Mouse (Mus musculus) heart, adult 2 months (tissue): ENCODE measurements at regions not wholly inside any gene's neighbourhood (a gene's known extent, or its start where the extent isn't known, plus 50 kb on each side); places are given as distances from the start of the nearest gene placed in this dataset.

ENCODE experiments used
- CTCF ChIP-seq: fragments of 200-600 bp; IDR thresholded peaks from 2 replicates; pipeline ENCODE4 v1.8.1; 2022; ENCODE audit warnings: antibody characterized with exemption, mild to moderate bottlenecking, moderate library complexity
- POLR2A ChIP-seq: fragments of 200-500 bp; IDR thresholded peaks from 2 replicates; pipeline ENCODE4 v1.6.1; 2011; ENCODE audit warnings: mild to moderate bottlenecking, low read depth, low read length, control low read depth; ENCODE audit not compliant: insufficient read depth

DNA sequence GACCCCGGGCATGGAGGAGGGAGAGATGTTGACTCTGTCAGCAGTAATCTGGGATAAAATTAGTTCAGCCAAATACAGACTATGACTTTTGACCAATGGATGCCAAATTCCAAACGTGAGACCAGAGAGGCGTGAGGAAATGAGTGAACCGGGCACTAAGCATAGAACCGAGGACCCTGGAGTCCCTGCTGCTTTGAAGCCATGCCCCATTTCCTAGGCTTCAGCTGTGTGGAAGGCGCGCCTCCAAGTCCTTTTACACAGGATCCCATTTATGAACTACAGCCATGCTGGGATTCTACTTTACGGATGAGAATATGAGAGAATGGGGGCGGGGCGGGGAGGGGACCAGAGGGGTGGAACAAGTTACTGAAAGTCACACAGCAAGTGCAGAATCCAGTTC is 155.8 kb downstream of the Utp6 start:
- TF ChIP-seq POLR2A (no peak), CTCF (no peak)
